Mouse (Mus musculus): ENCODE results near the gene Il12rb1.

DNA sequence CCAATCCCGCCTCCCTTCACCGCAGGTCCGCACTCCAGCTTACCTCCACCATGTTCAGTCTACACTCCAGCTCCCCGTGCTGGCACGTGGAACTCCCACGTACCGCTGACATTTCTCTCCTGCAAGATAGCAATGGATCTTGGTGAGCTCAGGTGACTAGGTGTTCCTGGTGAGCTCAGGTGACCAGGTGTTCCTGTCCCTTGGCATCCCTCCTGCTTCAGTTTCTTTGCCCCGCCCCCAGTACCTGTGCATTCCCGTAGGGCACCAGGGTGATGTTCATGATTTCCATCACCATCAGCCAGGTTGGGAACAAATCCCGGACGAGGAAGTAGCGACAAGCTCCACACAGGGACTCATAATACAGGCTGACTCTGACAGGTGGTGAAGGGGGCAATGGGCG lies 43.6 kb upstream of the Il12rb1 start:
- no peak for TF ChIP-seq POLR2A (IDR thresholded peaks at IDR 0.05; ENCODE audit: borderline replicate concordance, insufficient read depth, low read length)
- no peak for TF ChIP-seq CTCF (IDR thresholded peaks at IDR 0.05; ENCODE audit: borderline replicate concordance, insufficient read depth, low read depth, low read length)
